Mouse (Mus musculus) liver, embryonic 14.5 days (tissue): ENCODE results near the gene D430041D05Rik. TPM values are rescaled to one million over a fixed set of nuclear protein-coding genes. Genes with fewer than 3 reads are reported as not detected.
"Not testable (repeated sequence)": the region's sequence is repeated elsewhere in the genome, so short reads cannot be mapped to it uniquely, and the experiment has no call there.

Experiments used
- ATAC-seq: fragments of 200-750 bp; cut with Nextera tagmentation; 2 replicates; pipeline ENCODE4 v1.8.0; 2017; ENCODE audit warnings: moderate number of reproducible peaks, mild to moderate bottlenecking, moderate library complexity; ENCODE audit not compliant: insufficient read depth
- DNase-seq, 3 experiments: peaks; one replicate each; pipeline ENCODE4 v3.0.0-alpha.2; 2012 to 2013; ENCODE audit warnings: low read depth in 3 of 3, low spot score in 3 of 3
- H3K27ac ChIP-seq: fragments of 300-500 bp; sonication (generic); 2 replicates; pipeline ENCODE4 v1.5.1; 2014; ENCODE audit warnings: moderate library complexity, mild to moderate bottlenecking, control low read depth, inconsistent platforms
- H3K27me3 ChIP-seq: fragments of 300-500 bp; sonication (generic); 2 replicates; pipeline ENCODE4 v1.6.1; 2014; ENCODE audit warnings: mild to moderate bottlenecking, low read length, moderate library complexity; ENCODE audit not compliant: control insufficient read depth, insufficient read depth
- H3K36me3 ChIP-seq: fragments of 300-500 bp; sonication (generic); replicated peaks from 2 replicates; pipeline ENCODE4 v1.6.1; 2014; ENCODE audit warnings: low read depth; ENCODE audit not compliant: control insufficient read depth, insufficient read depth
- H3K4me1 ChIP-seq, 2 experiments: fragments of 200-500 bp in 1 of 2; fragments of 300-500 bp in 1 of 2; sonication (generic) in 1 of 2; replicated peaks; 2 replicates each; pipeline ENCODE4 v1.6.1; 2012 to 2014; ENCODE audit warnings: antibody characterized with exemption in 1 of 2, inconsistent platforms in 1 of 2, low read length in 1 of 2; ENCODE audit not compliant: control insufficient read depth in 2 of 2, insufficient read depth in 2 of 2
- H3K4me2 ChIP-seq: fragments of 300-500 bp; sonication (generic); 2 replicates; pipeline ENCODE4 v1.6.1; 2014; ENCODE audit warnings: low read depth, mild to moderate bottlenecking, control low read depth, moderate library complexity
- H3K4me3 ChIP-seq, 2 experiments: fragments of 200-500 bp in 1 of 2; fragments of 300-500 bp in 1 of 2; sonication (generic) in 1 of 2; 2 replicates each; pipeline ENCODE4 v1.5.1; 2012 to 2014; ENCODE audit warnings: low read depth in 2 of 2, low read length in 2 of 2, mild to moderate bottlenecking in 2 of 2, control low read depth in 1 of 2, inconsistent platforms in 1 of 2, moderate library complexity in 1 of 2; ENCODE audit not compliant: insufficient read depth in 1 of 2
- H3K9ac ChIP-seq: fragments of 300-500 bp; sonication (generic); replicated peaks from 2 replicates; pipeline ENCODE4 v1.6.1; 2014; ENCODE audit warnings: mild to moderate bottlenecking, control low read depth, moderate library complexity
- H3K9me3 ChIP-seq: fragments of 300-500 bp; sonication (generic); 2 replicates; pipeline ENCODE4 v1.6.1; 2016; ENCODE audit warnings: low read length, mixed read lengths; ENCODE audit not compliant: control insufficient read depth
- CTCF ChIP-seq: IDR thresholded peaks from 2 replicates; pipeline ENCODE4 v1.5.1; 2016; ENCODE audit warnings: antibody characterized with exemption, low read depth, control low read depth
- EP300 ChIP-seq: IDR thresholded peaks from 2 replicates; pipeline ENCODE4 v1.6.1; 2016; ENCODE audit warnings: antibody characterized with exemption, low read depth
- WGBS: fragments of 180-500 bp; shearing (Covaris S2); extraction: QIAGEN DNeasy Blood & Tissue Kit; methylation state at CpG from one replicate; pipeline ENCODE4 v1.1.7; 2014; ENCODE audit not compliant: insufficient replicate concordance; 5-methylcytosine and 5-hydroxymethylcytosine counted together
- polyA plus RNA-seq, 2 experiments: library from polyadenylated mRNA; depleted of rRNA in 1 of 2; stranded (reverse) in 1 of 2; unstranded in 1 of 2; fragments of >200 nt; fragmentation: Nextera tagmentation in 1 of 2; extraction: Ambion mirVana in 1 of 2; gene quantifications; 2 replicates each; pipeline versions ENCODE4 v1.2.1 to v1.2.3; 2012 to 2014

The D430041D05Rik gene
- polyA plus RNA-seq, 2 experiments, result under 0.01 TPM; not detected in 1

DNA sequence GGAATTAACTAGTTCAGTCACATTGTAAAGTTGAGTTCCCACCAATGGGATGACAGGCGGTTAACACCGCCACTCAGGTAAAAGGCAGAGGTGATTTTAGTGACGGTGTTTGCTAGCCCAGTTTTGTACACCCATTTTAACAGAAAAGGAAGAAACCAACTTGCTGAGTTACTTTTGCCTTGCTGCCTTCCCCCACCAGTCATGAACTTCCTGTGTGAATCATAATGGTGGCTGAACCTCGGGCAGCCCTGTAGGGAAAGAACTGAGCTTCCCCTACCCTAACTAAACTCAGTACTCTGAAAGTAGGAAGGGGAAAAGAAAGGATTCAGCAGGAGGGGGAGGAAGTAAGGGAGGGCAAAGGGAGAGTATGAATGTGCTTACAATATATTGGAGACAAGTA, 300.8 kb downstream of the D430041D05Rik start:
- H3K27ac ChIP-seq, result no peak overlapping the region
- no peaks in the 10 kb centered on the region for H3K9me3 ChIP-seq
- H3K27me3 ChIP-seq, result no peaks in the 10 kb centered on the region
- ATAC-seq (no peak), DNase-seq (no peak)
- no peak overlapping the region for H3K9ac ChIP-seq
- no peak overlapping the region for H3K4me3 ChIP-seq
- no peak overlapping the region for H3K4me2 ChIP-seq
- H3K36me3 ChIP-seq, result peaks cover 24% of the 10 kb centered on the region
- H3K4me1 ChIP-seq, result peaks cover 9 to 24% of the 10 kb centered on the region in 2 experiments
- TF ChIP-seq EP300, result no peak
- TF ChIP-seq CTCF, result no peak
- WGBS, result 69% methylated on average over 4 of the region's 4 CpGs

DNA sequence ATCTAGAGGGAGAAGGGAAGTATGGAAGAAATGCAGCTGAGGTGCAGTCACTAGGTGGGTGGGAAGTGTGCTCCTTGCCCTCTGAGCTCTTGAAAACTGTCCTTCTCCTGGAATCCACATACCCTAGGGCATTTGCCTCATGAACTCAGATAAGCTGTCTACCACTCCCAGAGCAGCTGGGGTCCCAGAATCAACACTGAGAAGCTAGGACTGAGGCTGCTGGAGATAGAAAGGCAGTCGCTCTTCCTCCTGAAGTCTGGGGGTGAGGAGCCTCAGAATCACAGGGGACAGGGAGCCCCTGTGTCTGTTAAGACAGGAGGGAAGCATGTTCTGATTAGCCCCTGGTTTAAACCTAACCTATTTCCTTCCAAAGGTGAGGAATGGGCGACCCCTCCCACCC, 301.3 kb downstream of the D430041D05Rik start:
- Histone ChIP-seq H3K4me2 (no peak overlapping the region), H3K4me1 (peaks cover 9 to 27% of the 10 kb centered on the region in 2 experiments), H3K27ac (no peak overlapping the region), H3K9me3 (no peaks in the 10 kb centered on the region), H3K9ac (no peak overlapping the region), H3K27me3 (no peaks in the 10 kb centered on the region), H3K36me3 (peaks cover 25% of the 10 kb centered on the region), H3K4me3 (no peak overlapping the region)
- no peak for DNase-seq
- TF ChIP-seq CTCF (no peak), EP300 (no peak)
- 17% methylated on average over 2 of the region's 2 CpGs for WGBS
- peak; percentile 12; the same call in 1 of the 2 replicates for ATAC-seq

DNA sequence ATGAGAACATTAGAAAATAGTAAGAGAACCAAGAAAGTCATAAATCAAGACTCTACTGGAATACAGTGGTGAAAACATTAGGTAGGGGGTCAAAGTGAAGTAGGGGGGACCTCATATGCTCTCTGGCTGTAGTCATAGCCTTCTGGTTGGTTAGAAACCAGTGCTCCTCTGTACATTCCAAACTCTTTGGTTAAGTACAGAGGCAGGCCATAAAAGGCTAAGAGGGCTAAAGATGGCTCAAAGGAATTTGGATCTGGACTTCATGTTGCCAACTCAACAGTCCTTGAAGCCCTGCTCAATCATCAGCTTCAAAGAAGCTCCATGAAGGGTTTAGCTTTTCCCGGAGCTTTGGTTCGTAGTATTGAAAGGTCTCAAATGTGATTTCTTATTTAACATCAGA, 301.8 kb downstream of the D430041D05Rik start:
- DNase-seq, H3K4me3 ChIP-seq, H3K27ac ChIP-seq, ATAC-seq, H3K27me3 ChIP-seq, H3K9me3 ChIP-seq, H3K4me2 ChIP-seq, H3K9ac ChIP-seq: not testable (repeated sequence)
- 92% methylated on average over 2 of the region's 2 CpGs for WGBS
- peaks cover 9 to 27% of the 10 kb centered on the region in 2 experiments for H3K4me1 ChIP-seq
- H3K36me3 ChIP-seq, result peaks cover 23% of the 10 kb centered on the region

DNA sequence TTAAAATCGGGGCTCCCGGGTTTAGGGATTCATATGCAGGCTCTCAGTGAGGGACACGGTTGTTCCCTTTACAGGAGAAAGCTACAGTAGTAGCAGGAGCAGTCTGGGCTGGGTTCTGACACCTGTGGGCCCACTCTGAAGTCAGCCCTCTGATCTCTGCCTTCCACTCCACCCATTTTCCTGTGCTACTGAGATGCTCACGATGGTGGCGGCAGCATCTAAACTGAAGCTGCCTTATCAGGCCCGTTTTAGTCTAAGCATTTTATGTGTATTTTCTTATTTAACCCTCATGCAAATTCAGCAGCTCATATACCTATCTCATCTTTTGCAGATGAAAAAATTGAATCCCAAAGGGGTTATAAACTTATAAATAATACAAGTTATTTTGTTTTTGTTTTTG, 306.0 kb downstream of the D430041D05Rik start:
- Histone ChIP-seq H3K27me3 (no peaks in the 10 kb centered on the region), H3K4me1 (peaks cover 19 to 32% of the 10 kb centered on the region in 2 experiments), H3K4me2 (no peak overlapping the region), H3K27ac (no peak overlapping the region), H3K9me3 (no peaks in the 10 kb centered on the region), H3K9ac (no peak overlapping the region), H3K4me3 (no peak overlapping the region), H3K36me3 (peaks cover 23% of the 10 kb centered on the region)
- TF ChIP-seq EP300 (no peak), CTCF (no peak)
- ATAC-seq (no peak), DNase-seq (no peak)
- 75% methylated on average over 6 of the region's 6 CpGs for WGBS

DNA sequence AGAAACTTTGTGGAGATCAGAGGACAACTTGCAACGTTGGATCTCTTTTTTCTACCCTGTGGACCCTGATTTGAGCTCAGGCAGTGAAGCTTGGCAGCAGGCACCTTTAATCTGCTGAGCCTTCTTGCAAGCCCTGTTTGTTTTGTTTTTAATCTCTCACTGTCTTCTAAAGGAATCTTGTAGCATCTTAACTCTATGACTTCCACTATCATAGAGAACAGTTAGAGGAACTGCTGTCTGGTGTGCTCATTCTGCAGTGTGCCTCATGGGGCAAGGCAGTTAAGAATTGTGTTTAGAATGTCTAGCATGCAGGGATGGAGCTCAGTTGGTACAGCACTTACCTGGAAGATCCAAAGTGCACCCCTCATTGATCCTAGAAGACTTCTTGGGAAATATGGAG, 310.9 kb downstream of the D430041D05Rik start:
- no peak for ATAC-seq
- H3K9me3 ChIP-seq, result no peaks in the 10 kb centered on the region

More for the DNA sequence above, 310.9 kb downstream of the D430041D05Rik start:
- peaks cover 33 to 52% of the 10 kb centered on the region in 2 experiments for H3K4me1 ChIP-seq
- H3K36me3 ChIP-seq, result peaks cover 11% of the 10 kb centered on the region
- H3K9ac ChIP-seq, result peak overlapping the region; percentile 53
- DNase-seq, result no peak
- peak overlapping the region; percentile 78 for H3K4me2 ChIP-seq
- H3K27ac ChIP-seq, result peak overlapping the region; percentile 91
- no peaks in the 10 kb centered on the region for H3K27me3 ChIP-seq
- WGBS, result 26% methylated on average over 1 of the region's 1 CpGs
- peak; percentile 41 for TF ChIP-seq EP300
- TF ChIP-seq CTCF, result no peak
- peak overlapping the region; percentile 14 to 26; a peak in 3 of 4 replicates for H3K4me3 ChIP-seq
